Mouse (Mus musculus) embryonic stem cell, embryonic (primary cell): ENCODE data around the gene Pdzk1ip1.

Experiments
- CTCF ChIA-PET, 4 experiments: fragments of 300-600 bp in 2 of 4; fragments of 350-600 bp in 2 of 4; sonication (Branson Sonifier 250); formaldehyde crosslinking; loops; one replicate each; lab custom pipeline; 2022; ENCODE audit warnings: inconsistent platforms in 2 of 4; lab: Charles Lee
- POLR2A ChIA-PET, 4 experiments: fragments of 300-600 bp in 2 of 4; fragments of 350-600 bp in 2 of 4; sonication (Branson Sonifier 250); formaldehyde crosslinking; loops; one replicate each; lab custom pipeline; 2022; ENCODE audit warnings: antibody characterized with exemption in 4 of 4, inconsistent platforms in 1 of 4; lab: Charles Lee

The Pdzk1ip1 gene

DNA sequence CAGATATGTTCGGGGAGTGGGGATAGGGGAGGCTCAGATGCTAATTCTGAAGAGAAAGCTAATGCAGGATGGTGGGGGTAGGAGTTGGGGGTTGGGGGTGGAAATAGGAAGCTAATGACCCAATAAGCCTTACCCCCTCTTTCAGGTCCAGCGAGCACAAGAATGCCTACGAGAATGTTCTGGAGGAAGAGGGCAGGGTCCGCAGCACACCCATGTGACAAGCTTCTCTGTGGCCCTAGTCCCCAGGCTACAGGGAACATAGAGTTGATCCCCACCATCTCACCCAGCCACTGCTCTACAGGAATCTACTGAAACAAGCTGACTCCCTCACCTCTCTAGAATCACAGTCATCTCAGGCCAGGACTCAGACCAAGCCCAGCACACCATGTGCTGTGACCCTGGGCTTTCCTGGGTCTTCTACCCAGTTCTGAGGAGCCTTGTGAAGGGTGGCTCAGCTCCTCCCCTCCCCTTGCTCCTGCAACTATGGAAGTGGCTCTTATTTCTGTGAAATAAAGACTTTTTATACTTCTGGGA is 4.9 kb downstream of the Pdzk1ip1 start:
- ChIA-PET CTCF (interaction anchor here in 3 of 4 experiments (0.6 to 1.6 kb wide), 7 partner anchors 8 to 184 kb away, joined by 3 to 8 read pairs (median 4); partner anchors contain the start of gene Foxd2 (in 1 of the 3)), POLR2A (interaction anchor here in 1 of 4 experiments (0.8 to 1.5 kb wide), 4 partner anchors 8 to 94 kb away, joined by 3 to 5 read pairs (median 3); no protein-coding TSS in a partner anchor)

DNA sequence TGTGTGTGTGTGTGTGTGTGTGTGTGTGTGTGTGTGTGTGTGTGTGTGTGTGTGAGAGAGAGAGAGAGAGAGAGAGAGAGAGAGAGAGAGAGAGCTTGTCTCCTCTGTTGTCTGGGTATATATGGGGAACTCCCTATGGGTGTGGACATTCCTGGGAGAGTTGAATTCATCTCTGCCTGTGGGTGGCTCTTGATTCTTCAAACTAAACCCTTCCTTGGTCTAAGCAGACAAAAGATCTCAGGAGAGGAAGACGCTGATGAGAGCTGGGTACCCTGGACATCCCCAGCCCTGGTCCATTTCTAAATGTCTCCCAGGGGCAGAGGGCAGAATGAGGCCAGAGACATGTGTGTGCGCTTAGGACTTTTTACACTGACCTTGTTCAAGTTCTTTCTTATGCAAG is 5.5 kb downstream of the Pdzk1ip1 start:
- POLR2A ChIA-PET, result interaction anchor here in 2 of 4 experiments (0.7 to 1.5 kb wide), 4 partner anchors 9 to 51 kb away, joined by 3 to 5 read pairs (median 3); no protein-coding TSS in a partner anchor

DNA sequence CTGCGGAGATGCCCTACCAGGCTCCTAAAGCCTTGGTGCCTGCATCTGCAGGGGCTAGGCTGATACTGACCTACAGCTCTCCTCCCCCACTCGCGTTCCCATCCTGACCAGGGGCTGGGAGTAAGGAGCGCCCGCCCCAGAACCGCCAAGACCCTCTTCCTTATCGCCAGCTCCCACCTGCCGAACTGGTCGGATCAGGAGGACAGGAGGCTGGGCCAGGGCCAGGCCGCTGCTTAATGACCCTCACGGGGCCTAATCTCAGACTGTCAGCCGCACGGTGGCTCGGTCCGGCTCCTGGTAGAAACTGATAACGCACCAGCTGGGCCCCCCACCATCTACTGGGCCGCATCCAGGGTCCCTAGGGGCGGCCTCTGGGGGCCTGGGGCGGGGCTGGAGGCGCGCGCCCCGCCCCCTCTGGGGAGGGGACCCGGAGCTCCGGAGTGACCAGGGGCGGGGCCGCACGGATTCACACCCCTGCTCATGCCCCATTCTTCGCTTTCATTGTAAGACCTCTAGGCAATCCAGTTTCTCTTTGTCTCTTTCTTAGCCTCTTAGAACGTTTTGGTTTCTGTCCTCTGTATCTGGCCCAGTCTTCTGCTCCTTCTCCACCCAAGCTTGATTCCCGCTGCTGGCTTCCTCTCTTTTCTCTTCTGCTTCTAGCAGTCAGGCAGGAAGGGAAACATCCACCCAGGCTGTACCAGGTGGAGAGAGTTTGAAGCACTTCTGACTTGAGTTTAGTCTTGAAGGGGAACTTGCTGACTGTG is 7.3 kb downstream of the Pdzk1ip1 start:
- CTCF ChIA-PET, result interaction anchor here in 3 of 4 experiments (0.6 to 3.1 kb wide), 8 partner anchors 10 to 614 kb away, joined by 3 to 13 read pairs (median 4); no protein-coding TSS in a partner anchor
- POLR2A ChIA-PET, result interaction anchor here in 3 of 4 experiments (0.6 to 1.7 kb wide), 11 partner anchors 7 to 693 kb away, joined by 3 to 7 read pairs (median 3); partner anchors contain the start of genes Cmpk1 (in 2 of the 3) and Pdzk1ip1 (in 1 of the 3)

More for the DNA sequence above, 5.5 kb downstream of the Pdzk1ip1 start:
- CTCF ChIA-PET, result interaction anchor here in 3 of 4 experiments (0.6 to 1.6 kb wide), 8 partner anchors 8 to 185 kb away, joined by 3 to 8 read pairs (median 4); partner anchors contain the start of gene Foxd2 (in 1 of the 3)

DNA sequence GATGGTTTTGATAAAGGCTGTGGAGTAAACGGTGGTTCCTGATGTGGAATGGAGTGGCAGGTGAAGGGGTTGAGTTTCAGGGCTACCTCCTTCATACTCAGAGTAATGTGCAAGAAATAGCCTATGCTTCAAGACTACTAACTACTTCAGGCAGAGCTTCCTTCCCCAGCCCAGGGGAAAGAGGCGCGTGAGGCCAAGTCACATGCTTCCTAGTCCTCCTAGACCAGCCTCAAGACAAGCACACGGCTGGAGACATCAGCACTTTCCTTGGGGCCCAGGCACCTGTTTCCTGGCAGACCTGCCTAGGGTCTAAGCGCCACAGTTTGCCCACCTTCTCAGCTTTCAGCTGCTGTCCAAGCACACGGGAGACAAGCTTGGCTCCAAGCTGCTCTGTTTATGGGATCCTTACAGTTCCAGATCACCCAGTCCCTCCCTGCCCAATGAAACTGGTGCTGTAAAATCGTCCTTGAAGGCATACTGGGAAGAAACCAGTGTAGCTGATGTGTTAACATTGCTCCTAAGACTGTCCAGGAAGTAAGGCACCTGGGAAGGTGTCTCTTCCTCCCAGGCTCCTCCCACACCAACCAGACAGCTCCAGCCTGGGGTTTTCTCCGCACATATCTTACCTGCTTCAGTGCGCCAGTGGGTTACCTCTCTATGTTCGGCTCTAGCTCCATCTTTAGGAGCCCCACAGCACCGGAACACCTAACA is 8.1 kb downstream of the Pdzk1ip1 start:
- CTCF ChIA-PET, result interaction anchor here (0.6 to 3.1 kb wide), 22 partner anchors 8 to 969 kb away, joined by 3 to 13 read pairs (median 4); partner anchors contain the start of gene Pdzk1ip1 (in 3 of the 4)
- POLR2A ChIA-PET, result interaction anchor here in 3 of 4 experiments (0.5 to 1.7 kb wide), 8 partner anchors 8 to 120 kb away, joined by 3 to 7 read pairs (median 3); partner anchors contain the start of genes Cmpk1 (in 1 of the 3) and Pdzk1ip1 (in 1 of the 3)

DNA sequence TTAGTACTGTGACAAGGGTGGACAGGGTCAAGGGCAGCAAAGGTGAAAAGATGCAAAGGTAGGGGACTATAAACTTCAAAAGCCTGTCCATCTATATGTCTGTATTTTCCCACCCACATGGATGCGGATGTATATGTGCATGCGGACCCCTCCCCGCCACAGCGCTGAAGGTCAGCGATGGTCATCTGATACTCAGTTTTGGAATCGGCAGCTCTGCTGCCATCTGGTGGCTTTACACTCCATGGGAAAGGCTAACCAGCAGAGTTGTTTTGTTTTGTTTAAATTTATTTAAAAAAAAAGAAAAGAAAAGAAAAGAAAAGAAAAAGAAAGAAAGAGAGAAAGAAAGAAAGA is 8.6 kb downstream of the Pdzk1ip1 start:
- POLR2A ChIA-PET, result interaction anchor here in 2 of 4 experiments (1.1 to 1.5 kb wide), 3 partner anchors 9 to 108 kb away, joined by 3 to 4 read pairs (median 3); partner anchors contain the start of genes Pdzk1ip1 (in 1 of the 2) and Stil (in 1 of the 2)
- CTCF ChIA-PET, result interaction anchor here (0.6 to 3.1 kb wide), 22 partner anchors 8 to 969 kb away, joined by 3 to 13 read pairs (median 4); partner anchors contain the start of gene Pdzk1ip1 (in 3 of the 4)

DNA sequence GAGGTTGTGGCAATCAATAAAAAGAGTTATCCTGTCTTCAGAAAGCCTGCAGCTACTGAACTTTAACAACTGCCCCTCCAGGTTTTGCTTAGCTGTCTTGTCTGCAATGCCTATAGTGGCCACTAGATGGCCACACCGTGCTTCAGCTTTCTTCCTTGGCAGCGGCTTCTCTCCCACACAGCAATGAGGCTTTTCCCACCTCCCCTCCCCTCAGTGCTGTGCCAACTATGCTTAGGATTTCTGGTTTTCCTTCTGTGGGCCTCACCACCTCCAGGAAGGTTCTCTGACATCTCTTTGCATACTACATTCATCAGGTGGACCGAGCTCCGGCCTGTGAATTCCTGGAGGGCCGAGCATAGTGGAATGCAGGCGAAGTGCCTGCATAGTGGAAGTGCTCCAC is 13.2 kb downstream of the Pdzk1ip1 start:
- ChIA-PET CTCF (interaction anchor here (0.5 to 1.8 kb wide), 27 partner anchors 8 to 1623 kb away, joined by 3 to 10 read pairs (median 4); partner anchors contain the start of genes Pdzk1ip1 (in 3 of the 4) and Stil (in 1 of the 4)), POLR2A (interaction anchor here in 1 of 4 experiments (0.5 to 0.6 kb wide), 2 partner anchors 792 to 1526 kb away, joined by 3 to 4 read pairs; no protein-coding TSS in a partner anchor)

DNA sequence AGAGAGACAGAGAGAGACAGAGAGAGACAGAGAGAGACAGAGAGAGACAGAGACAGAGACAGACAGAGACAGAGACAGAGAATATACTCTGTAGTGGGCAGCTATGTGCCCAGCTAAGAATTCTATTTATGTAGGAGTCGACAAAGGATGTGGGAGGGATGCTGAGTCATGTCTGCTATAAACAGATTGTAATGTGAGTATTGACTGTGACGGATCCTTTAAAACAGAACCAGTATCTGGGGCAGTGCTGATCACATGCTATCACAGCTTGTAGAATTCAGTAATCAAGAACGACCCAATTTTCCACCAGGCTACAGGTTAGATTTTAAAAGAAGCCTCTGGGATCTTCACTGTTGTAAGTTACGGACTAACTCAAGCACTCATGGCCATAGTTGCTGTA is 15.0 kb downstream of the Pdzk1ip1 start:
- CTCF ChIA-PET, result interaction anchor here in 1 of 4 experiments (1.2 kb wide), 1 partner anchor 606 kb away, joined by 4 read pairs; no protein-coding TSS in a partner anchor
- POLR2A ChIA-PET, result no interaction called here

DNA sequence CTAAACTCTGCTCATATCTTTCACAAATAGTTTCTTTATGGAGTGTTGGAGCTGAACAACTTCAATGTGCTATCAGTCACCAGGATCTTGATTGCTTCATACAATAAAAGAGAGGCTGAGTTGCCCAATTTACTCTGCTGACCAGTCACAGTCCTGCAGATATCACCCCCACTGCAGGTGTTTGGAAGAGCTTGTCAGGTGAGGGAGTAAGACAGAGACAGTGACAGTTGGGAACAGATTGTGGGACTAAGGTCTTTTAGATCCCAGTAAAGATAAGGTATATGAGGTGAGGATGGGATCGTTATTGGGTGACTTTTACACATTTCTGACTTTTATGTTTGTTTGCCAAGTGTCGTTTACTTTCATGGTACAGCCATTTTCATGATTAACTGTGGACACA is 22.7 kb downstream of the Pdzk1ip1 start:
- ChIA-PET POLR2A (no interaction called here), CTCF (interaction anchor here in 1 of 4 experiments (1.7 kb wide), 1 partner anchor 9 kb away, joined by 4 read pairs; no protein-coding TSS in a partner anchor)

DNA sequence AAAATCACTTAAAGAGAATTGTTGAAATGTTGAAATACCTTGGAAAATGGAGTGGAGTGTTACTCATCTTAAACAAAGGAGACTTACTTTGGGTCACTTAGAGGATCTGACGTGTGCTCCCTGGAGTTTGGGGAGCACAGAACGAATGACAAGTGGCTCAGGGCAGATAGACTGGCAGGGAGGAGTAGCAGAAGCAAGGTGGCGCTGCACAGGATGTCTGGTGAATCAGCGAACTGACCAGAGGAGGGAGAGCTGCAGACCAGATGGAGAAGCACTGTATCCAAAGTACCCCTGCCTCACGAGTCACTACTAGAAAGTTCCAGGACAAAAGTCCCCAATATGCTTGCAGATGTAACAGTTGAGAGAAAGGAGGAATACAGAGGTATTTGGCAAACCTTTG is 24.8 kb downstream of the Pdzk1ip1 start:
- CTCF ChIA-PET, result no interaction called here
- POLR2A ChIA-PET, result no interaction called here

DNA sequence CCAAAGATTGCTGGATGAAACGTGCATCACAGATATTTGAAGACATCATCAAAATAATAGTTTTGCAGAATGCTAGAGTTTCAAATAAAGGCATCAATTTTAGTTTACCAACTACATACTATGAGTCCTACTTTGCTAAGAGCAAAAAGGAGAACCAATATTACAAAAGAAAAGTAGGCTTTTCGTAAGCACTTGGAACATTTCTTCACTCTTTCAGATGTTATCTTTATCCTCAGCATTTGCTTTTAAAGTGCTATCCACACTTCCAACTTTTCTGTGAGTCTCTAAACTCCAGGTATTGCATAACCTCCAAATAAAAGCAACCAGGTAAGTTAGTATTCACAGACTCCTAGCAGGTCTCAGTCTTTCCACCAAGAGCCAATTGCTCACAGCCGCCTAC is 31.1 kb downstream of the Pdzk1ip1 start:
- CTCF ChIA-PET, result no interaction called here

DNA sequence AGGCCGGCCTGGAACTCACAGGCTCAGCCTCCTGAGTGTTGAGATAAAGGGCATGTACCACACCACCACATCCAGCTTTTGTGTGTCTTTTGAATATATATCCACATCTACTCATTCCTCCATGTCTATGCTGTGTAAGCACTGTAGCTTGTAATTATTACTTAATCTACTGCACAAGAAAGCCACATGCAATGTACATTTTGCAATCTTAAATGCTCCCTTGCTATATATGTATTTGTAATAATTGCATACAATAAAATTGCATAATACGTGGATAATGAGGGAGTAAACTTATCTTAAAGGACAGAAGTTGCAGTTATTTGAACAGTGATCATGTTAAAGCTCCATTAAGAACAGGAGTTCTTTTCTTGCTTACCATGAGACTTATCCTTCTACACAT is 32.7 kb downstream of the Pdzk1ip1 start:
- POLR2A ChIA-PET, result no interaction called here
- CTCF ChIA-PET, result no interaction called here

More for the DNA sequence above, 31.1 kb downstream of the Pdzk1ip1 start:
- POLR2A ChIA-PET, result no interaction called here

DNA sequence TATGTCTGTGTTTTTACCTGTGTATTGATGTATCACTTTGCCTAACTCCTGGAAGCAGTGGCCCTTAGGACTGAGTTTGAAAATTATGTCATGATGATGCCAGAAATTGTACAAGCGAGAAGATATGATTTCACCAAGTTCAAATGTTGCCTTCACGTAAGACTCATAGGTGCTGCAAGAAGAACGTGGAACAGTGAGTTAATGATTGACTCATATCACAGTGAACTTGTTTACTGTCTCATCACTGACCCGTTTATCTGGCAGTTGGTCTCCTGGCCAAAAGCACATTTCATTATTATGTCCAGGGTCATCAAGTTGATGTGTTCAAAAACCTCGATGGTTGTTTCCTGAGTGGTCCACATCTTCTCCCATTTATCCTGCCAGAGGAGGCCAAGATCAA is 33.1 kb downstream of the Pdzk1ip1 start:
- POLR2A ChIA-PET, result no interaction called here
- CTCF ChIA-PET, result no interaction called here

DNA sequence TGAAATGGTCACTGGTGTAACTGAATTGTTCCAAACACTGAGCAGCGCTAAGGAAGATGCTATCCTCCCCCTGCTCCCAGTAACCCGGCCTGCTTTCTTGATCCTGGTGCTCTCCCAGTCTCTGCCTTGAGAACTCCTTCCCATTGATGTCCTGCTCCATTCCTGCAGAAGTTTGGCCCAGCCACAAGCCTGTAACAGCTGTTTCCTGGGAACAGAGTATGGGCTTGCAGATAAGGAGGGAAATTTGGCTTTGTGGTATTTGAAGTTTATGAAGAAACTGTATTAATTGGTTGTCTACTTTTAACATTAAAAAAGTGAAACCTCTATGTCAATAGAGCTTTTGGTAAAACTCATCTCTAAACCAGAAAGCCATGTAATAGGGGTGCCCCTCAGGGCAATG is 35.0 kb downstream of the Pdzk1ip1 start:
- ChIA-PET POLR2A (no interaction called here), CTCF (interaction anchor here in 1 of 4 experiments (0.6 to 1.5 kb wide), 2 partner anchors 15 to 22 kb away, joined by 3 to 4 read pairs; no protein-coding TSS in a partner anchor)

DNA sequence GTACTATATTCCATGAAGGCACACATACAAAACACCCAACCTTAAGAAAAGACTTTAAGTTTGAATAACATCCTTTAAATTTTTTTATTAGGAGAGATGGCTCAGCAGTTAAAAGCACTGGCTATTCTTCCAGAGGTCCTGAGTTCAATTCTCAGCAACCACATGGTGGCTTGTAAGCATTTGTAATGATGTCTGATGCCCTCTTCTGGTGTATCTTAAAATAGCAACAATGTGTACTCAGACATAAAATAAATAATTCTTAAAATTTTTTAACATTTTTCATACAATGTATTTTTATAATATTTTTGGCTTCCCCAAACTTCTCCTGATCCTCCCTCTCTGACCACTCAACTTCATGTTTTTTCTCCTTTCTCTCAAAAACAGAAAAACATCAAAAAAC is 36.2 kb downstream of the Pdzk1ip1 start:
- ChIA-PET POLR2A (interaction anchor here in 1 of 4 experiments (0.6 kb wide), 1 partner anchor 191 kb away, joined by 3 read pairs; no protein-coding TSS in a partner anchor), CTCF (interaction anchor here in 2 of 4 experiments (1.0 to 1.5 kb wide), 2 partner anchors 9 to 23 kb away, joined by 3 to 4 read pairs; partner anchors contain the start of gene Cyp4x1 (in 1 of the 2))

DNA sequence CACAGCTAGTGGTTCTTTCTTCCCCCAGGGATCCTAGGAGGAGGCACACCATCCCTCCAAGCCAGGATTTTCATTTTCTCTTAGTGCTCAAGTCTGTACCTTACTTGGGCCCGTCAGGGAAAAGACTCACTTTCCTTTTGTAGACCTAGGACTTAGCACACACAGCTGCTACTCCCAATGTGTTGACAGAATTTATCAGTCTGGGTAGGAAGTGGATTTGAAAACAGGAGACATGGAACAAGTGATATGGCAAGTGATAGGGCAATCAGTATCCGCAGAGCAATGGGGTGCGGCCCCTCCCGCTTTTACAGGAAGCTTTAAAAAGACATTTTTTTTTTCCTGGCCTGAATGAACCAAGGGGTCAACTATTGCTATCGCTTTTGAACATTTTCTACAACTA is 44.6 kb downstream of the Pdzk1ip1 start:
- ChIA-PET POLR2A (no interaction called here), CTCF (interaction anchor here in 2 of 4 experiments (0.7 kb wide), 2 partner anchors 36 to 587 kb away, joined by 3 to 4 read pairs; no protein-coding TSS in a partner anchor)

DNA sequence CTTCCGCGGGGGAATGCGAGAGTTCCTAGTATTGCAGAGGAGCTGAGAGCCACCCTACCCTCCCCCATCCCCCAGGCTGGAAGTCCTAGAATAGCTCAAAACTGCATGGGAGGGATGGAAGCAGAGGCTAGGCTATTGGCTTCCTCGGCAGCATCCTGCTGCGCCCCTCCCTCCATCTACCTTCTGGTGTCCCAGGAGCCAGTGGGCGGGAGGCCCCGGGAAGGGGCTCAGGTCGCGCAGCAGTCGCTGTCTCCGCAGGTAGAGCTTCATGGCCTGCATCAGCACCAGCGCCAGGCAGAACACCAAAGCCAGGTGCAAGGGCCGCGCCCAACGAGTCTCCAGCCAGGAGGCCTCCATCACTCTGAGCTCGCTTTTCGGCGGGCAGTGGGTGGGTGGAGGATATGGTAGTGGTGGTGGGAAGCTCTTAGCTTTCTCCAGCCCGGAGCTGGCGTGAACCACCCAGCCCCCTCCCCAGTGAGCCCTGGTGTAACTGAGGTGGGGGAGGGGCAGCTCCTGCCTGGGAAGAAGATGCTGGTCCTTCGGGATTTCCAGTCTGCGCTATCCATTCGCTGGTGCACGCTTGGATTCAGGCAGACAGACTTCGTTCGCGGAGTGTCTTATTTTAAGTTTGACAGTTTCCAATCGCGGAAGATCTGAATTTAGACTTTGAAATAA is 45.2 kb downstream of the Pdzk1ip1 start, which contains the start of gene Cyp4x1:
Cyp4x1 (minus strand) TSS at position 661 of the 675 bp plus-strand sequence.
- ChIA-PET CTCF (interaction anchor here in 3 of 4 experiments (0.6 to 1.1 kb wide), 4 partner anchors 9 to 588 kb away, joined by 3 to 7 read pairs (median 4); no protein-coding TSS in a partner anchor), POLR2A (no interaction called here)

DNA sequence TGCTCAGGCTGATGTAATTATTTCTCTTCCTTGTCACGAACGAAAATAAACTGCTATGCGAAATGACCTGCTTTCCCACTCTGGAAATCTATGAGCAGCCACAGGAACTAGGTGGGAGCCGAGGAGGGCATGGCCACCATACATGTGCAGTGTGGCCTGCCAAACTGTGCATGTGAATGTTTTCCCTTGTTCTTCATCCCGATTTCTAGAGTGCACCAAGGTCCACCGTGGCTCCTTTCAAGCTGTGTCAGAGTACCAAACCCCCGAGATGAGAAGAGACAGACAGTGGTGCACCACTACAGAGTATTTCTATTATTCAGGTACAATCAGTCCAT is 45.8 kb downstream of the Pdzk1ip1 start:
- ChIA-PET POLR2A (no interaction called here), CTCF (interaction anchor here in 1 of 4 experiments (1.1 kb wide), 1 partner anchor 10 kb away, joined by 3 read pairs; no protein-coding TSS in a partner anchor)
